Mouse (Mus musculus) limb, embryonic 12.5 days (tissue): Measurements from ENCODE around the gene Hcls1. TPM values are rescaled to one million over a fixed set of nuclear protein-coding genes. Genes with fewer than 3 reads are reported as not detected.

Experiments used
- ATAC-seq: fragments of 200-750 bp; cut with Nextera tagmentation; 2 replicates; pipeline ENCODE4 v1.8.0; 2017; ENCODE audit warnings: low read depth, moderate TSS enrichment; ENCODE audit not compliant: insufficient number of reproducible peaks, insufficient read depth, low FRiP score, low TSS enrichment
- H3K27ac ChIP-seq: fragments of 300-500 bp; sonication (generic); 2 replicates; pipeline ENCODE4 v1.5.1; 2016; ENCODE audit warnings: mild to moderate bottlenecking, moderate library complexity
- H3K27me3 ChIP-seq: fragments of 300-500 bp; sonication (generic); 2 replicates; pipeline ENCODE4 v1.6.1; 2016; ENCODE audit warnings: mild to moderate bottlenecking, moderate library complexity
- H3K36me3 ChIP-seq: fragments of 300-500 bp; sonication (generic); 2 replicates; pipeline ENCODE4 v1.6.1; 2016; ENCODE audit warnings: mild to moderate bottlenecking, moderate library complexity
- H3K4me1 ChIP-seq: fragments of 300-500 bp; sonication (generic); replicated peaks from 2 replicates; pipeline ENCODE4 v1.6.1; 2016
- H3K4me2 ChIP-seq: fragments of 300-500 bp; sonication (generic); 2 replicates; pipeline ENCODE4 v1.6.1; 2016; ENCODE audit warnings: mild to moderate bottlenecking, moderate library complexity
- H3K4me3 ChIP-seq: fragments of 300-500 bp; sonication (generic); replicated peaks from 2 replicates; pipeline ENCODE4 v1.5.1; 2016; ENCODE audit warnings: mild to moderate bottlenecking
- H3K9ac ChIP-seq: fragments of 300-500 bp; sonication (generic); replicated peaks from 2 replicates; pipeline ENCODE4 v1.6.1; 2016; ENCODE audit warnings: mild to moderate bottlenecking, moderate library complexity
- H3K9me3 ChIP-seq: fragments of 300-500 bp; sonication (generic); 2 replicates; pipeline ENCODE4 v1.6.1; 2016; ENCODE audit warnings: mild to moderate bottlenecking, moderate library complexity
- WGBS: fragments of 180-500 bp; shearing (Covaris S2); methylation state at CpG from one replicate; pipeline ENCODE4 v1.1.7; 2016; 5-methylcytosine and 5-hydroxymethylcytosine counted together
- polyA plus RNA-seq: library from polyadenylated mRNA; unstranded; fragments of >200 nt; fragmentation: Nextera tagmentation; extraction: Ambion mirVana; gene quantifications from 2 replicates; pipeline ENCODE4 v1.2.1, GENCODE M21; 2016

The Hcls1 gene
- polyA plus RNA-seq, 1 experiment from 2014 or later: 2.7 TPM

GRCm38 (mm10) chr16:36931381-36931780 is 3.4 kb upstream of the Hcls1 start:
- no peak overlapping the region for H3K4me3 ChIP-seq
- no peak overlapping the region for H3K9ac ChIP-seq
- peak overlapping the region; percentile 17; the same call in 1 of the 2 replicates for H3K27ac ChIP-seq
- H3K9me3 ChIP-seq: no peaks in the 10 kb centered on the region
- peaks cover 6% of the 10 kb centered on the region for H3K4me1 ChIP-seq
- no peaks in the 10 kb centered on the region for H3K27me3 ChIP-seq
- H3K4me2 ChIP-seq: no peak overlapping the region
- 78% methylated on average over 10 of the region's 10 CpGs for WGBS
- peaks cover 69% of the 10 kb centered on the region for H3K36me3 ChIP-seq
- no peak for ATAC-seq

GRCm38 (mm10) chr16:36931976-36932375 is 2.8 kb upstream of the Hcls1 start:
- no peaks in the 10 kb centered on the region for H3K9me3 ChIP-seq
- H3K27me3 ChIP-seq: no peaks in the 10 kb centered on the region
- peaks cover 6% of the 10 kb centered on the region for H3K4me1 ChIP-seq
- H3K36me3 ChIP-seq: peaks cover 63% of the 10 kb centered on the region
- ATAC-seq: no peak
- no peak overlapping the region; the same call in 1 of the 2 replicates for H3K27ac ChIP-seq
- H3K4me3 ChIP-seq: no peak overlapping the region
- 42% methylated on average over 3 of the region's 3 CpGs for WGBS
- no peak overlapping the region for H3K9ac ChIP-seq
- no peak overlapping the region for H3K4me2 ChIP-seq

DNA sequence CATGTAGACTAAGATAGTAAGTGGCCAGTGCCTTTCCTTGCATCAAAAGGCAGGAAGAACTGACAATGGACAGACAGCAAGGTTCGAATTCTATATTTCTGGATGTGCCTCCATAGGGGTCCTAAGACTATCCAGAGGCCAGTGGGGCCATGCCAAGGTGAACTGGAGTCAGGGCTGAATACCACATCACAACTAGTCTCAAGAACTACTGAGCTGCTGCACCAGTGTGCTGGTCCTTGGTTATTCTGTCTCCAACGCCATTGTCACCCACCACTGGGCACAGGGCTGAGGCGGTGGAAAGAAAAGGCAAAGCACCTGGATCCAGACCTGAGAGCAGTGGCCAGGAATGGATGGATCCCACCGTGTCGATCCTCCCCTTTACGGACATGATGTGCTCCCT is 2.2 kb upstream of the Hcls1 start:
- Histone ChIP-seq H3K4me3 (no peak overlapping the region), H3K27ac (no peak overlapping the region), H3K9ac (no peak overlapping the region), H3K4me2 (no peak overlapping the region), H3K9me3 (no peaks in the 10 kb centered on the region), H3K27me3 (no peaks in the 10 kb centered on the region), H3K36me3 (peaks cover 58% of the 10 kb centered on the region), H3K4me1 (peaks cover 6% of the 10 kb centered on the region)
- ATAC-seq: no peak
- WGBS: 89% methylated on average over 6 of the region's 6 CpGs

DNA sequence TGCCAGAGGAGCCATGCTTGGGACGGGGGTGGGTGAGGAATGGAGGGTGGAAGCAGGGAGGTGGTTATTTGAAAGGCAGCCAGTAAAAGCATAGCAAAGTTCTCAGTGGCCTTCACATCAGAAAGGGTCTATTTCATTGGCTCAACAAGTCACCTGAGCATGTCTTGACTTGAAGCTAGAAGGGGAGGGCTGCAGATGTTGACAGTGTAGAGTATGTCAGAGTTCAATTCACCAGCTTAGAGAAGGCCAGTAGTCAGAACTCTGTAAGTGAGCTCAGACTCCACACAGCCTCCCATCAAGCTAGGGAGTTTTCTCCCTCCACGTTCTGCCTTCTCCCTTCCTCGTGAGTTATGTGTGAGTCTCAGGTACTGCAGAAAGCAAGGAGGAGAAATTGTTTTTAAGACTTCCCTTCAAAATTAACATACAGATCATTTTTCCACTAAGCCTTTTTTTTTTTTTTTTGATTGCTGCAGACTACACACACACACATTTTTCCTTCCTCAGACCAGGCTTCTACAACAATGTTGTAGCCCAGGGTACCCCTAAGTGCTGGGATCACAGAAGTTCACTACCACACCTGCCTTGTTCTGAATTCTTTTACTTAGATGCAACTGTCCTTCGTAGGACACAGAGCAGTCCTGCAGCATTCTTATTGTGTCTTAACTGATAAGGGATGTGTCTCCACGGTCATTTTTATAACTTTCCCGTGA is 497 bp upstream of the Hcls1 start:
- H3K4me2 ChIP-seq: no peak overlapping the region
- H3K4me3 ChIP-seq: no peak overlapping the region
- H3K4me1 ChIP-seq: peaks cover 6% of the 10 kb centered on the region
- H3K27ac ChIP-seq: 0 out of 2 replicates have a peak overlapping the region, but pooled peaks have one; percentile 18
- no peak overlapping the region for H3K9ac ChIP-seq
- H3K9me3 ChIP-seq: no peaks in the 10 kb centered on the region
- 64% methylated on average over 6 of the region's 6 CpGs for WGBS
- H3K27me3 ChIP-seq: no peaks in the 10 kb centered on the region
- no peak for ATAC-seq
- H3K36me3 ChIP-seq: peaks cover 41% of the 10 kb centered on the region

DNA sequence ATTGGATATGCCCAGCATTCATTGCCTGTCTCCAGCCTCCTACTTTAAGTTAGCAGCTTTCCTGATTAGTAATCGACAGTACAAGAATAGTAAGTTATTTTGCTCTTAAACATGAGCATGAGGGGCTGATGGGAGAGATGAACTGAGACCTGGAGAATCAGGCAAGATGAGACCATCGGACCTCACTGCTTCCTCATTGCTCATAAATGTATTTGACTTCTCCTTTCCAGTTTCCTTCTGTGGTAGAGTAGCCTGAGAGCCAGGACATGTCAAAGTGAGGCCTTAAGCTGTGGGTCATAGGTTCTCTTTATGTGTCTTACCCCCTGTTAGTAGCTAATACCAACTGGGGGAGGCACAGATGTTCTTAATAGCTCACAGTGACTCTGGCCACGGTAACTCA is 1.0 kb downstream of the Hcls1 start:
- Histone ChIP-seq H3K27me3 (no peaks in the 10 kb centered on the region), H3K27ac (no peak overlapping the region), H3K4me2 (no peak overlapping the region), H3K4me1 (peaks cover 6% of the 10 kb centered on the region), H3K36me3 (peaks cover 26% of the 10 kb centered on the region), H3K9me3 (no peaks in the 10 kb centered on the region), H3K9ac (no peak overlapping the region), H3K4me3 (no peak overlapping the region)
- ATAC-seq: no peak
- WGBS: 77% methylated on average over 3 of the region's 3 CpGs

DNA sequence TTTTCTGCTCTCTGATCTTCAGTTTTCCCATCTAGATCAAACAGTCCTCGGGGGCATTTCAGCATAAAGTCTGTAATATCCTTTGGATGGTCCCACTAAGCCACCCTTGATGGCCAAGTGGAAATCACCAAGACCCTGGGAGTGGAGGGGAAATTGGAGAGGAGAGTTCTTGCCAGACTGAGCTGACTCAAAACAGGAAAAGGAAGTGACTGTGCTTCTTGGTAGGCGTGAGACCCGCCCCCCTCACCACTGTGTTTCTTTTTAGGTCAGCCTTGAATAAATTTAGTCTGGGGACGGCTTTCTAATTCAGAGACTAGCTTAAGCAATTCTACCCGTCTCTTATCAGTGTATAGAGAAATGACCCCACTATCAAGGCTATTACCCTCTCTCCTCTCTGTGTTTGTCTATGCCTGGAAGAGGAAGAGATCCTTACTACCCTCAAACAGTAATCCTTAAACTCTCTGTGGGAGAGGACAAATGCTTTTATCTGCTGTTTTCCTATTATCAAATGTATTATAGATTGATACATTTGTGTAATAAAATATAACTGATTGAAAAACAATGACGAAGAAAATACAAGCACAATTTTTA is 6.4 kb downstream of the Hcls1 start:
- Histone ChIP-seq H3K9ac (no peak overlapping the region), H3K27ac (no peak overlapping the region), H3K36me3 (no peaks in the 10 kb centered on the region), H3K4me3 (no peak overlapping the region), H3K9me3 (no peaks in the 10 kb centered on the region), H3K4me1 (no peaks in the 10 kb centered on the region), H3K4me2 (no peak overlapping the region), H3K27me3 (no peaks in the 10 kb centered on the region)
- WGBS: 82% methylated on average over 6 of the region's 6 CpGs
- no peak for ATAC-seq

DNA sequence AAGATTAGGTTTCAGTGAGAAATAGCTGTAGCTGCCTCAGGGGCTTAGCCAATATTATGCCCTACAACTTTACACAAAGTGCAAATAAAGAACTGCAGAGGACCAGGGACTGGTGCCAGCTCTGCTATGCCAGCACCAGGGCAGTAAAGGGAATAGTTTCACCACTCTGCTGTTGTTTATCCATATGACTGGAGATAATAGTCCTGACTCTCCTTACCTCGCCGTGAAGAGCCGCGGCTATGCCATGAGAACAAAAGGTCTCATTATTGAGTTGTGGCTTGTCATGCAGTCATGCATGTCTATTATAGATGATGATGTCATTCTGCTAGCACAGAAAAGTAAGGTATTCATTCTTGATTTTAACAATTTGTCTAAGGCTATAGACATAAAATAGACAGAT is 7.1 kb downstream of the Hcls1 start:
- 93% methylated on average over 4 of the region's 4 CpGs for WGBS
- Histone ChIP-seq H3K9me3 (no peaks in the 10 kb centered on the region), H3K36me3 (no peaks in the 10 kb centered on the region), H3K27ac (no peak overlapping the region), H3K4me3 (no peak overlapping the region), H3K4me1 (no peaks in the 10 kb centered on the region), H3K9ac (no peak overlapping the region), H3K27me3 (no peaks in the 10 kb centered on the region), H3K4me2 (no peak overlapping the region)
- no peak for ATAC-seq

- no peak overlapping the region for H3K4me2 ChIP-seq
- H3K4me1 ChIP-seq: no peaks in the 10 kb centered on the region
- H3K27me3 ChIP-seq: no peaks in the 10 kb centered on the region
- no peak overlapping the region for H3K27ac ChIP-seq
- ATAC-seq: no peak
- WGBS: 90% methylated on average over 3 of the region's 3 CpGs
- H3K36me3 ChIP-seq: no peaks in the 10 kb centered on the region
- H3K4me3 ChIP-seq: no peak overlapping the region
- no peak overlapping the region for H3K9ac ChIP-seq
- no peaks in the 10 kb centered on the region for H3K9me3 ChIP-seq
Observed at GRCm38 (mm10) chr16:36943591-36943990, 8.8 kb downstream of the Hcls1 start.

GRCm38 (mm10) chr16:36944895-36945424 is 10.2 kb downstream of the Hcls1 start:
- Histone ChIP-seq H3K4me3 (no peak overlapping the region), H3K36me3 (no peaks in the 10 kb centered on the region), H3K27me3 (no peaks in the 10 kb centered on the region), H3K9ac (no peak overlapping the region), H3K4me2 (no peak overlapping the region), H3K27ac (no peak overlapping the region), H3K9me3 (no peaks in the 10 kb centered on the region), H3K4me1 (peaks cover 9% of the 10 kb centered on the region)
- ATAC-seq: no peak
- WGBS: 61% methylated on average over 12 of the region's 12 CpGs

- no peak overlapping the region for H3K4me2 ChIP-seq
- H3K9me3 ChIP-seq: no peaks in the 10 kb centered on the region
- H3K27me3 ChIP-seq: no peaks in the 10 kb centered on the region
- H3K9ac ChIP-seq: no peak overlapping the region
- no peak overlapping the region for H3K4me3 ChIP-seq
- no peak for ATAC-seq
- H3K4me1 ChIP-seq: peaks cover 16% of the 10 kb centered on the region
- no peak overlapping the region for H3K27ac ChIP-seq
- 78% methylated on average over 8 of the region's 8 CpGs for WGBS
- H3K36me3 ChIP-seq: no peaks in the 10 kb centered on the region
Observed at GRCm38 (mm10) chr16:36946459-36947159, 11.8 kb downstream of the Hcls1 start.

DNA sequence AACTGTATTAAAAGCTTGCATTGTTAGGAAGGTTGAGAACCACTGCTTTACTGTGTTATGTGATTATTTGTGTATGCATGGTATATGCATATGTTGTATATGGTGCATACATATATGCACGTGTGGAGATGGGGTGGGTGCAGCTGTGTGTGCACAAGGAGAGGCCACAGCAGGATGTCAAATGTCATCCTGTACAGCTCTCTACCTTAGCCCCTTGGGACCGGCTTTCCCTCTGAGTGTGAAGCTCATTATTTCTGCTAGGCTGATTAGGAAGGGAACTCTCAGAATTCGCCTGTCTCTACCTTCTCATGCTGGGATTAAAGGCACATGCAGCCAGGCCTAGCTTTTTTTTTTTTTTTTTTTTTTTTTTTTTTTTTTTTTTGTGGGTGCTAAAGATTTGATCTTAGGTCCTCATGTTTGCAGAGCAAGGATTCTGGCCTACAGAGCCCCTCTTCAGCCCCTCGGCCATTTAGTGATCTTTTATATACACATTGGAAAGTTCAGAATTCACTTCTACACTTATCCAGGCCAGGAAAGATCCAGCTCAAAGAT is 12.9 kb downstream of the Hcls1 start:
- Histone ChIP-seq H3K9ac (no peak overlapping the region), H3K4me2 (no peak overlapping the region), H3K27me3 (no peaks in the 10 kb centered on the region), H3K27ac (no peak overlapping the region), H3K9me3 (no peaks in the 10 kb centered on the region), H3K4me1 (peaks cover 16% of the 10 kb centered on the region), H3K36me3 (no peaks in the 10 kb centered on the region), H3K4me3 (no peak overlapping the region)
- ATAC-seq: no peak
- WGBS: 64% methylated on average over 4 of the region's 4 CpGs
